Mouse (Mus musculus) embryonic fibroblast, embryonic 13.5 days (primary cell): ENCODE measurements around the gene Akr1b10. TPM values are rescaled to one million over a fixed set of nuclear protein-coding genes. Genes with fewer than 3 reads are reported as not detected.
"Not testable (repeated sequence)": the region's sequence is repeated elsewhere in the genome, so short reads cannot be mapped to it uniquely, and the experiment has no call there.

Experiments
- H3K27ac ChIP-seq: 2 replicates; pipeline ENCODE4 v1.5.1; 2012; ENCODE audit warnings: low read length, control low read depth, inconsistent platforms; ENCODE audit not compliant: insufficient read depth
- H3K4me1 ChIP-seq: 2 replicates; pipeline ENCODE4 v1.6.1; 2011; ENCODE audit warnings: low read length; ENCODE audit not compliant: control insufficient read depth, insufficient read depth
- H3K4me3 ChIP-seq: 2 replicates; pipeline ENCODE4 v1.5.1; 2011; ENCODE audit warnings: mild to moderate bottlenecking, control low read depth, low read length; ENCODE audit not compliant: insufficient read depth
- CTCF ChIP-seq: IDR thresholded peaks from 2 replicates; pipeline ENCODE4 v1.5.1; 2011; ENCODE audit warnings: mild to moderate bottlenecking, control low read depth, low read length, moderate library complexity, borderline replicate concordance; ENCODE audit not compliant: insufficient read depth
- POLR2A ChIP-seq: IDR thresholded peaks from 2 replicates; pipeline ENCODE4 v1.6.1; 2011; ENCODE audit warnings: low read depth, mild to moderate bottlenecking, control low read depth, low read length, moderate library complexity
- polyA plus RNA-seq: library from polyadenylated mRNA; stranded (reverse); fragments of >200 nt; gene quantifications from 2 replicates; pipeline ENCODE4 v1.2.4, GENCODE M21; 2011; ENCODE audit warnings: low read depth; ENCODE audit not compliant: missing spikeins, insufficient read length

Gene Akr1b10
- polyA plus RNA-seq, 1 experiment = 19.9 TPM

- no peak for TF ChIP-seq CTCF
- no peak for TF ChIP-seq POLR2A
- no peak overlapping the region for H3K4me3 ChIP-seq
- H3K4me1 ChIP-seq = no peaks in the 10 kb centered on the region
- H3K27ac ChIP-seq = no peak overlapping the region
Observed at GRCm38 (mm10) chr6:34400696-34401095, 16.7 kb downstream of the Akr1b10 start.

- TF ChIP-seq POLR2A (no peak), CTCF (no peak)
- Histone ChIP-seq H3K4me3 (no peak overlapping the region), H3K4me1 (no peaks in the 10 kb centered on the region), H3K27ac (no peak overlapping the region)
Observed at GRCm38 (mm10) chr6:34406746-34407145, 22.7 kb downstream of the Akr1b10 start.

- TF ChIP-seq POLR2A (no peak), CTCF (no peak)
- H3K4me3 ChIP-seq = no peak overlapping the region
- no peaks in the 10 kb centered on the region for H3K4me1 ChIP-seq
- no peak overlapping the region for H3K27ac ChIP-seq
Observed at GRCm38 (mm10) chr6:34407403-34407802, 23.4 kb downstream of the Akr1b10 start.

GRCm38 (mm10) chr6:34412023-34412422 lies 28.0 kb downstream of the Akr1b10 start, which contains the start of gene Akr1b7:
Gene Akr1b7 (plus strand): TSS chr6:34412334.
- H3K4me3 ChIP-seq = no peak within 1 kb of the TSS
- no peaks in the 10 kb centered on the region for H3K4me1 ChIP-seq
- TF ChIP-seq POLR2A = no peak
- TF ChIP-seq CTCF = no peak
- H3K27ac ChIP-seq = no peak within 1 kb of the TSS

GRCm38 (mm10) chr6:34412688-34413087 lies 28.7 kb downstream of the Akr1b10 start:
- TF ChIP-seq CTCF (no peak), POLR2A (no peak)
- Histone ChIP-seq H3K4me3 (no peak overlapping the region), H3K27ac (no peak overlapping the region), H3K4me1 (no peaks in the 10 kb centered on the region)

GRCm38 (mm10) chr6:34413386-34413785 lies 29.4 kb downstream of the Akr1b10 start:
- not testable (repeated sequence) for H3K4me1 ChIP-seq, H3K4me3 ChIP-seq, H3K27ac ChIP-seq

GRCm38 (mm10) chr6:34416521-34416920 lies 32.5 kb downstream of the Akr1b10 start:
- TF ChIP-seq POLR2A = no peak
- no peak for TF ChIP-seq CTCF
- no peaks in the 10 kb centered on the region for H3K4me1 ChIP-seq
- no peak overlapping the region for H3K4me3 ChIP-seq
- no peak overlapping the region for H3K27ac ChIP-seq

GRCm38 (mm10) chr6:34419071-34419470 lies 35.1 kb downstream of the Akr1b10 start:
- no peak for TF ChIP-seq CTCF
- TF ChIP-seq POLR2A = no peak
- Histone ChIP-seq H3K4me1 (no peaks in the 10 kb centered on the region), H3K27ac (no peak overlapping the region), H3K4me3 (no peak overlapping the region)

GRCm38 (mm10) chr6:34439006-34439405 lies 55.0 kb downstream of the Akr1b10 start:
- H3K4me1 ChIP-seq = peaks cover 3% of the 10 kb centered on the region
- no peak overlapping the region for H3K27ac ChIP-seq
- H3K4me3 ChIP-seq = no peak overlapping the region
- no peak for TF ChIP-seq CTCF
- TF ChIP-seq POLR2A = no peak

- TF ChIP-seq CTCF (no peak), POLR2A (no peak)
- H3K27ac ChIP-seq = no peak overlapping the region
- H3K4me1 ChIP-seq = peaks cover 3% of the 10 kb centered on the region
- no peak overlapping the region for H3K4me3 ChIP-seq
Observed at GRCm38 (mm10) chr6:34441556-34442257, 57.7 kb downstream of the Akr1b10 start.

- H3K27ac ChIP-seq = no peak overlapping the region
- no peak for TF ChIP-seq POLR2A
- TF ChIP-seq CTCF = no peak
- peaks cover 3% of the 10 kb centered on the region for H3K4me1 ChIP-seq
- no peak overlapping the region for H3K4me3 ChIP-seq
Observed at GRCm38 (mm10) chr6:34443791-34444190, 59.8 kb downstream of the Akr1b10 start.

Other genes starting within 250 kb of the Akr1b10 start
- gene Slc35b4, start 207.1 kb upstream of the Akr1b10 start, polyA plus RNA-seq = 51.3 and 55.4 TPM in 2 replicates
- gene Akr1b3, start 66.7 kb upstream of the Akr1b10 start, polyA plus RNA-seq = 99.7 and 105 TPM in 2 replicates
- gene Akr1b8, start 30.1 kb upstream of the Akr1b10 start, polyA plus RNA-seq = 53.5 and 71.1 TPM in 2 replicates
- not detected in 2 replicates for gene Akr1b7, start 28.1 kb downstream of the Akr1b10 start, polyA plus RNA-seq
- 36.7 and 40.9 TPM in 2 replicates for gene Bpgm, start 92.0 kb downstream of the Akr1b10 start, polyA plus RNA-seq
- gene Cald1, start 214.3 kb downstream of the Akr1b10 start, polyA plus RNA-seq = 1,420 and 1,765 TPM in 2 replicates